Mouse (Mus musculus): Measurements from ENCODE around the gene Sspn. TPM values are rescaled to one million over a fixed set of nuclear protein-coding genes. Genes with fewer than 3 reads are reported as not detected.

Gene Sspn
- total and polyA plus RNA-seq, 3 experiments: not detected

DNA sequence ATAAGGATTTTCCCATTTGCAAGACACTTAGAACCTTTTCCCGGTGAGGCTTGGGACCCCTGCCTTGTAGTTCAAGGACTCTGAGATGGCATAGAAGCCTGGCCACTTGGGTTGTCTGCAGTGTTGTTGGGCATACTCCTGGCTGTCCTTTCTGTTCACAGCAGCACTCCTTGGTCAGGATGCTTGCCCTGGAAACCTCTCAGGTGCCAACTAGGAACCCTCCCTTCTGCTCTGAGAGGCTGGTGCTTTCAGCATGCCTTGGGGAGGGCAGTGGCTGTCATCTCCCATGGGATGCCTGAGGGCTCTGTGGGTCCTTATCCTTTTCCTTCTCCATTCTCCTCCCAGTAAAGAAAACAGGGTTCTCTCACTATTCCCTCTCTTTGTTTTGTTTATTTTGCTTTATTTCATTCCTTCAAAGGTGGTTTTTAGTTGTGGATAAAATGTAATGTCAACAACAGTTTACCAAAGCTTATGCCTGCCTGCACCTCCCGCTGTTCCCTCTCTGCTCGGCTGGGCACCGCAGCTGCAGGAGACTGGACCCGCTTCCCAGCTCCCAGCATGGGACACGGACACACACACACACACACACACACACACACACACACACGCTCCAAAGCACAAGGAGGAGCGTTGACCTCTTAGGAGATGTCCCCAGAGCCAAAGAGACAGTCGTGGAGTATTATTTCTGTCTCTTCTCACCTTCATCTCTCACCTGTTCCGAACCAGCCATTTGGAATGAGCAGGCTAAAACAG lies 77.9 kb downstream of the Sspn start:
- TF ChIP-seq MXI1 (IDR thresholded peaks at IDR 0.05; ENCODE audit: low read depth, low read length) (no peak), HCFC1 (IDR thresholded peaks at IDR 0.05; ENCODE audit: low read depth, low read length) (no peak), TCF12 (IDR thresholded peaks at IDR 0.05; ENCODE audit: low read depth, low read length) (no peak), NRF1 (IDR thresholded peaks at IDR 0.05; ENCODE audit: insufficient read depth, low read depth, low read length, poor library complexity, severe bottlenecking) (no peak), MAFK (IDR thresholded peaks at IDR 0.05; ENCODE audit: borderline replicate concordance, low read depth, low read length) (no peak), ZNF384 (IDR thresholded peaks at IDR 0.05; ENCODE audit: low read depth, low read length) (no peak), ZKSCAN1 (IDR thresholded peaks at IDR 0.05; ENCODE audit: low read depth, low read length) (no peak), POLR2AphosphoS5 (IDR thresholded peaks at IDR 0.05; ENCODE audit: borderline replicate concordance, low read depth, low read length) (no peak), BHLHE40 (IDR thresholded peaks at IDR 0.05; ENCODE audit: borderline replicate concordance, low read depth, low read length) (no peak)
- no peak overlapping the region for H3K4me3 ChIP-seq (ENCODE audit: control insufficient read depth in 1 of 2, insufficient read depth in 1 of 2, low read depth in 2 of 2, low read length in 2 of 2)
- H3K27ac ChIP-seq (ENCODE audit: control insufficient read depth, low read depth, low read length): no peak overlapping the region
- no peak overlapping the region for H3K9ac ChIP-seq (ENCODE audit: control insufficient read depth, low read depth, low read length, poor library complexity, severe bottlenecking)
- no peaks in the 10 kb centered on the region for H3K36me3 ChIP-seq (ENCODE audit: control insufficient read depth in 1 of 2, insufficient read depth in 2 of 2, low read length in 2 of 2)
- H3K27me3 ChIP-seq (ENCODE audit: control insufficient read depth in 1 of 2, insufficient read depth in 2 of 2, low read length in 2 of 2): no peaks in the 10 kb centered on the region
- no peak for DNase-seq (ENCODE audit: low read depth, low spot score)
- H3K79me2 ChIP-seq (ENCODE audit: control insufficient read depth, insufficient read depth, low read length, poor library complexity): no peaks in the 10 kb centered on the region
- H3K4me1 ChIP-seq (ENCODE audit: control insufficient read depth in 1 of 2, insufficient read depth in 2 of 2, low read length in 2 of 2): no peaks in the 10 kb centered on the region
- H3K9me3 ChIP-seq (replicated peaks; ENCODE audit: insufficient read depth, low read length): no peaks in the 10 kb centered on the region

DNA sequence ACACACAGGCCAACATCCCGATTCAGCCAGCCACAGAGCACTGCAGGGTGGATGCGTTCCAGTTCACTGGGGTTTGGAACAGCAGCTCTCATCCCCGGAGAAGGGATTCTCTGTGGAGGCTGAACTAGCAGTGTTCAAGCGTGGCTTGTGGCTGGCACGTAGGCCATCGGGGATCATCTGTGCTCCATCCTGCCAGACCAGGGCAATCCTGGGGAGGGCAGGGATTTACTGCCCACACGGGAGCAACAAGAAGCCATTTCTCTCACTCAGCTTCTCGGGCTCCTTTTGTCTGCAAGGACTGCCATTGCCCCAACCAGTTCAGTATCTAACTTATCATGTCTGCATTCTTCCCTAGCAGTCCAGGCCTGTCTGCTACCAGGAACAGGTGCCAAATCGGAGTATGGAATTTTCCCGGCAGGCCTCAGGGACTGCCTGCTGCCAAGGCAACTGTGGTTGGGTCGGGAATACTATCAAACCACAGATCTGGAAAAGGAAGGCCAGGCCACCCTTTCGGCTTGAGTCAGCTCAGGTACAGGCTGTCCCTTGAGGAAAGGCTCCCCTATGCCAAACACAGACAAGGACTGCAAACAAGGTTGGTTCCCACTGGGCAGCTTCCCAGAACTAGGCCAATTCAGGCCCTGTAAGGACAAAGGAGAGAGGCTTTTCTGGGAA lies 78.8 kb downstream of the Sspn start:
- Histone ChIP-seq H3K27ac (ENCODE audit: control insufficient read depth, low read depth, low read length) (no peak overlapping the region), H3K4me1 (ENCODE audit: control insufficient read depth in 1 of 2, insufficient read depth in 2 of 2, low read length in 2 of 2) (no peaks in the 10 kb centered on the region), H3K36me3 (ENCODE audit: control insufficient read depth in 1 of 2, insufficient read depth in 2 of 2, low read length in 2 of 2) (no peaks in the 10 kb centered on the region), H3K9ac (ENCODE audit: control insufficient read depth, low read depth, low read length, poor library complexity, severe bottlenecking) (no peak overlapping the region), H3K27me3 (ENCODE audit: control insufficient read depth in 1 of 2, insufficient read depth in 2 of 2, low read length in 2 of 2) (no peaks in the 10 kb centered on the region), H3K79me2 (ENCODE audit: control insufficient read depth, insufficient read depth, low read length, poor library complexity) (no peaks in the 10 kb centered on the region), H3K4me3 (ENCODE audit: control insufficient read depth in 1 of 2, insufficient read depth in 1 of 2, low read depth in 2 of 2, low read length in 2 of 2) (no peak overlapping the region), H3K9me3 (replicated peaks; ENCODE audit: insufficient read depth, low read length) (no peaks in the 10 kb centered on the region)
- TF ChIP-seq USF1 (IDR thresholded peaks at IDR 0.05; ENCODE audit: low read depth, low read length): no peak
- TF ChIP-seq EP300 (IDR thresholded peaks at IDR 0.05; ENCODE audit: low read depth in 1 of 2, low read length in 2 of 2): no peak
- TF ChIP-seq UBTF (IDR thresholded peaks at IDR 0.05; ENCODE audit: borderline replicate concordance, insufficient read depth, low read depth, low read length): no peak
- TF ChIP-seq POLR2AphosphoS2 (IDR thresholded peaks at IDR 0.05; ENCODE audit: low read length): no peak
- no peak for TF ChIP-seq ZMIZ1 (IDR thresholded peaks at IDR 0.05; ENCODE audit: low read depth, low read length)
- TF ChIP-seq MAX (IDR thresholded peaks at IDR 0.05; ENCODE audit: low read length): no peak
- no peak for TF ChIP-seq MXI1 (IDR thresholded peaks at IDR 0.05; ENCODE audit: low read depth, low read length)
- TF ChIP-seq POLR2A (IDR thresholded peaks at IDR 0.05; ENCODE audit: control insufficient read depth in 1 of 2, insufficient read depth in 1 of 2, low read depth in 1 of 2, low read length in 2 of 2, poor library complexity in 1 of 2): no peak
- TF ChIP-seq KAT2A (conservative IDR thresholded peaks at IDR 0.05; ENCODE audit: low read depth, low read length): no peak
- no peak for DNase-seq (ENCODE audit: low read depth, low spot score)

Measured in MEL (cell line).